Mouse (Mus musculus): ENCODE results near the gene Gm9747.

DNA sequence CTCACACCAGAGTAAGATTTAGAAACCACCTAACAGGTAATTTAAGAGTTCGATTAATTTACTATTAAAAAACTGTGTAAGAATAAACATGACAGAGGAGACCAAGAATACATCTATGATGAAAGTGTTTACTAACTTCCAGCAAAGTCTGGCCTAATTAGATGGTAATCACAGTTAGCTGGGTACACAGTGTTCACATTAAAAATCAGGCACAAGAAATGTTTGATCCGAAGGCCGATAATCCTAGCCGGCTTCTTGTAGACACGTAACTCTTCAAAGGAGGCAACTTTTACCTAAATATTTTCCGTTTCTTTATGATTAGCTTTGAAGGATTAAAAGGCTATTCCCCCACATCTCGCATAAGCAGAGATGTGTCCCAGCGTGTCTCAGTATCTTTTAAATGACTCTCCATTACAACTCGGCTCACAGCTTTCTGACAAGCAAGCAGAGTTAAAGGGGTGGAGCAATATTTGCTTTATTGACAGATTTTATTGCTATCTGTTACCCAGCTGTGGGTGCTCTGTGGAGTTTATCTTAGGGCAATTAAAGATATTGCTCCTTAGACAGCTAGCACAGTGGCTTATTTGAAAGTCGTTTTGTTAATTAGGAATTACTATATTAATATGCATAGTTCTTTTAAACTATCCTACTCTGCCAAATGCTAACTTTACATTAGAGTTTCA, 44.2 kb upstream of the Gm9747 start:
- TF ChIP-seq CTCF (conservative IDR thresholded peaks at IDR 0.05 in 1 of 2, IDR thresholded peaks at IDR 0.05 in 1 of 2; ENCODE audit: low read depth in 2 of 2, low read length in 2 of 2): no peak
- no peak for TF ChIP-seq POLR2A (IDR thresholded peaks at IDR 0.05; ENCODE audit: low read depth, low read length)
- TF ChIP-seq JUND (conservative IDR thresholded peaks at IDR 0.05; ENCODE audit: low read depth, low read length): no peak
- TF ChIP-seq RCOR1 (conservative IDR thresholded peaks at IDR 0.05; ENCODE audit: low read depth, low read length): no peak
- no peak for TF ChIP-seq CHD2 (IDR thresholded peaks at IDR 0.05; ENCODE audit: low read length)
- no peak for TF ChIP-seq BHLHE40 (IDR thresholded peaks at IDR 0.05; ENCODE audit: low read depth, low read length)
